Mouse (Mus musculus): ENCODE results near the gene Prr3.

- no peak for TF ChIP-seq CTCF (IDR thresholded peaks at IDR 0.05; ENCODE audit: low read depth, low read length)
- no peak for TF ChIP-seq POLR2A (IDR thresholded peaks at IDR 0.05; ENCODE audit: insufficient read depth, low read length)
- TF ChIP-seq EP300 (IDR thresholded peaks at IDR 0.05; ENCODE audit: insufficient read depth, low read depth, low read length), result no peak
Measured at GRCm38 (mm10) chr17:36025901-36026300, 45.9 kb upstream of the Prr3 start.

Data from ES-Bruce4 (cell line).